Mouse (Mus musculus) urinary bladder, postnatal 36 days (tissue): ENCODE results near the gene Casz1.

ENCODE experiments used
- DNase-seq, 2 experiments: peaks; one replicate each; pipeline ENCODE4 v3.0.0; 2022; ENCODE audit warnings: low spot score in 2 of 2, mixed read lengths in 1 of 2

Casz1 gene

DNA sequence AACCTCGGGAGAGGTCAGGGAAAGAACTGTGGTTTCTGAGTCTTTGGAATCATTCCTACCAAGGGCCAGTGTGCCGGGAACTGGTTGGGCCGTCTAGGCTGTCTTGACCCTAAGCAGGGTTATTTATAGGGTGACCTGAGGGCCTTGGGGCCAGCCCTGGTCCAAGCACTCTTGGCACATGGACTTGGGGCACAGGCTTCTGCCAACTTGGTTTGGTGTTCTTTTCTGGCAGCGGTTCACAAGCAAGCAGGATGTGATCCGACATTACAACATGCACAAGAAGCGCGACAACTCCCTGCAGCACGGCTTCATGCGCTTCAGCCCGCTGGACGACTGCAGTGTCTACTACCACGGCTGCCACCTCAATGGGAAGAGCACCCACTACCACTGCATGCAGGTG is 132.5 kb downstream of the Casz1 start:
- peak in 1 of 2 experiments; percentile 57 for DNase-seq

DNA sequence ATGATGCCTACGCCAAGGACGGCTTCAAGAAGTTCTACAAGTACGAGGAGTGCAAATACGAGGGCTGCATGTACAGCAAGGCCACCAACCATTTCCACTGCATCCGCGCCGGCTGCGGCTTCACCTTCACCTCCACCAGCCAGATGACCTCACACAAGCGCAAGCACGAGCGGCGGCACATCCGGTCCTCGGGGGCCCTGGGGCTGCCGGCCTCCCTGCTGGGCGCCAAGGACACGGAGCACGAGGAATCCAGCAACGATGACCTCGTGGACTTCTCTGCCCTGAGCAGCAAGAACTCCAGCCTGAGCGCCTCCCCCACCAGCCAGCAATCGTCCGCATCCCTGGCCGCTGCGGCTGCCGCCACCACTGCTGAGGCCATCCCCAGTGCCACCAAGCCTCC is 134.3 kb downstream of the Casz1 start:
- no peak for DNase-seq

DNA sequence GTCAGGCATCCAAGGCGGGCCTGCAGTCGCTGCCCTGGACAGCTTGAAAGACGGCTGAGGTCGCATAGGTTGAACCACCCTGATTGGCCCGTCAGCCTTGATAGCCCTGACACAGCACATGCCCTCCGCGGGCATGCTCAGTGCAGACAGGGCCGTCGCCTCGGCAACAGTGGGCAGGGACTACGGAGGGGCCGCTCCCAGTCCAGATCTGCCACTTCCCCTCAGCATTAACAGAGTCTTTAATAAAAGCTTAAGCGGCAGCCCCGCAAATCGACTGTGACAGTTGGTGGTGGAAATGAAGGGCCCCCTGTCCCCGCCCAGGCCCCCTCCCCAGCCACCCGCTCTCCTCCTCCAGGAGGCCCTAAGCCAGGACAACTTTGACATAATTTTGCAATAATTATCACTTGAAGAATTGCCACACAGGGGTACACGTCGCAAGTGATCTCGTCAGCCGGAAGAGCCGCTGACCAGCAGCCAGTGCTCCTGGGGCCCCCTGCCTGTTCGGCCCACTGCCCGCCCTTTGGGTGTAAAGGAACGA is 136.5 kb downstream of the Casz1 start:
- DNase-seq: peak; percentile 70 to 77

- no peak for DNase-seq
Observed at GRCm38 (mm10) chr4:148941321-148941720, 137.1 kb downstream of the Casz1 start.

- no peak for DNase-seq
Observed at GRCm38 (mm10) chr4:148943099-148943498, 138.9 kb downstream of the Casz1 start.

DNA sequence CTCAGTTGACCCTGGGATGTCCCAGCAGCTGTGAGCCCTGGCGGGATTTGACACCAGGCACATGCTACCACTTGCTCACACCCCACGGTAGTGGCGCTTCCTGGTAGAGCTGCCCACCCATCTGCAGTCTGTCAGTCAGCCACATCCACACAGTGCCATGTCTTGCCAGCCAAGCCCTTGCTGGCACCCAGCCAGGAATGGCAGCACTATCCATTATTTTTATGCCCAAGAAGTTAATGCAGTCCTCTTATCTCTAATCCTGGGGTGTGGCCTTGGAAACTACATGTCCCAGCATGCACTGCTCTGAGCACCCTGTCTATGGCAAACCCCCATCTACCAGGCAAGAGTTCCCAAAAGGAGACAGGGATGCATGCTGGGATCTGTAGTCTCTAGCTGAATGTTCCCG is 141.2 kb downstream of the Casz1 start:
- DNase-seq: peak in 1 of 2 experiments; percentile 32

GRCm38 (mm10) chr4:148946071-148946470 is 141.8 kb downstream of the Casz1 start:
- no peak for DNase-seq

GRCm38 (mm10) chr4:148947833-148948388 is 143.7 kb downstream of the Casz1 start:
- DNase-seq: peak; percentile 77 to 78

- DNase-seq: no peak
Observed at GRCm38 (mm10) chr4:148950487-148950886, 146.3 kb downstream of the Casz1 start.

DNA sequence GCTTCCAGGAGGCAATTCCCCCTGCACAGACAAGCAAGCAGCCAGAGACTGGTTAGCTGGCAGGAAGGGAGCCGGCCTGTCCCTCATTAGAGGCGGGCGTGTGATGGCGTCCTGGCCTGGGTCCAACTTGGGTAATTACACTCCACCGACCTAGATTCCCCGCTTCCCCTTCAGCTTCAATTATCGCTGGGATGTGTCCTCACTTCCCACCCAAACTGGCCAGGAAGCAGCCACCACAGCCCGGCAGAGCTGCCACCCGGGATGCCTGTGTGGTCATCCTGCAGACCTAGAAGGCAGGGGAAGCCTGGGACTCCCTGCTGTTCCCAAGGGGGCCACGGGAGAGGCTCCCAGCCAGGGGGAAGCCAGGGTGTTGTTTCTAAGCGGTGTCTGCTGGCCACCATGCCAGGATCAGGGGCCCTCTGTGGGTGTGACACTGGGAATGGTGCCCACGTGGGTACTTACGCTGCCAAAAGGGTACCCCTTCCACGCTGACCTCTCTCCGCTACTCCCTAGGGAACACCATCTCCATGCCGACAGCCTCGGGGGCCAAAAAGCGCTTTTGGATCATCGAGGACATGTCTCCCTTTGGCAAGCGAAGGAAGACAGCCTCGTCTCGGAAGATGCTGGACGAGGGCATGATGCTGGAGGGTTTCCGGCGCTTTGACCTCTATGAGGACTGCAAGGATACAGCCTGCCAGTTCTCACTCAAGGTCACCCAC is 146.9 kb downstream of the Casz1 start:
- DNase-seq: no peak

GRCm38 (mm10) chr4:148951821-148952291 is 147.6 kb downstream of the Casz1 start:
- DNase-seq: no peak

GRCm38 (mm10) chr4:148952328-148953222 is 148.3 kb downstream of the Casz1 start:
- DNase-seq: no peak

GRCm38 (mm10) chr4:148955131-148955813 is 151.0 kb downstream of the Casz1 start:
- DNase-seq: peak in 1 of 2 experiments; percentile 75

DNA sequence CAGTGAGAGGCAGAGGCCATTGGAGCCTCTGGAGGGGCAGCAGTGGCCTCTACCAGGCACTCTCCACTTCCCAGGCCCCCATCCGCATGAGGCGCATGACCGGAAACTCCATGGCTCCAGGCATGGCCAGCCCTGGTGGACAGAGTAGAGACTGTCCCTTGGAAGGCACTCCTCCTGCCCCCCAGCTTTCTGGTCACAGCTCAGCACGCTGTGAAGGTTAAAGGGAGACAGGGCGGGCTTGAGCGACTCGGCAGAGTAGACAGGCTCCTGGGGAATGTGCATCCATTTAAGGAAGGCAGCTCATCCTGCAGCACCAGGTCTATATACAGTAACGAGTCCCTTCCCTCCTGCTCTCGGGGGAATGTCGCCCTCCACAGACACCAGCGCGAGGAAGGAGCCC is 155.8 kb downstream of the Casz1 start:
- no peak for DNase-seq

GRCm38 (mm10) chr4:148961081-148961480 is 156.9 kb downstream of the Casz1 start:
- DNase-seq: no peak

DNA sequence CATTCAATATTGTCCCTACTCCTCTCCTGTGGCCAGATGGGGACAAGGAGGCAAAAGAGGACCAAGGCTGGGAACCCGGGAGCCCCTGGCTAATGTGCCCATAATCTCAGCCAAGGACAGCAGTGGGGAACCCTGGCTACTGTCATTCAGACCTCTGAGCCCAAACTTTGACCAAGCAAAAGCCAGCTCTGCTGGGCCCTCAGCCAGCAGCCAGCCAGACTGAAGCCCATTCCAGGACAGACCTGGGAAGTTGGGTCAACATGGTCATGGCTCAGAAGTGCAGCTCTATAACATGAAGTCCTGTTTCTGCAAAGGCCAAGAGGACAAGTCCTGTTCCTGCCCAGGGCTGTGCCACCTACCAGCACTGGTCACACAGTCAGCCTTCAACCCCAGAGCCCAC is 157.9 kb downstream of the Casz1 start:
- DNase-seq: no peak

DNA sequence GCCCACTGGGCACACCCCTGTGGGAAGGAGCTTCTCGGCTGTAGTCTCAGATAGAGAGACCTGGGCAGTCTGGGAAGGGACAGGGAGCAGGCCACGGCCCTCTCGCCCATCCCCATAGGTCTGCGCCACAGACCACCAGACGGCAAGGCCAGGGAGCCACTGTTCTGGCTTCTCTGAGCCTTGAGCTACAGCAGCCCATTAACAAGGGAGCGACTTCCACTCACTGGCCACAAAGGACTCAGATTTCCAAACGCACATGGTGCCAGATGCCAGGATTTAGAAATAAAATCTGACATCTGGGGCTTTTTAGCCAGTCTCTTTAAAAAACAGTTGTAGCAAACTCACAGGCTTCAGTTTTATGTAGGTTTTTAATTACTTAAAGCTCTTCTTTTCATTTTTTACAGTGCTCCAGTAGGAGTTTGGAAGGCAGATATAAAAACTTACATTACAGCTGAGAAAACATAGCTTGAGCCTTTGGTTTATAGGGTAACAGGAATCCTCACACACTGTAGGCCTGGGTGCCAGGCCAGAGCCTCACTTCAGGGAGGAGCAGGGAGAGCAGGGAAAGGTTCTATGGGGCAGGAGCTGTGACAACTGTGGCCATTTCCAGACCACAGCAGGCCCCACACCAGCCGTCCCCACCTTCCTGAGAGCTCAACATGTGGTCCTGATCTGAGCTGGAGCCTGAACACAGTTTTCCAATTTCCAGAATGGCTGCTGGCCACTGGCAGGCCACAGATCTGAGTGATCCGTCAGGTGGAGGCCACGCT is 160.5 kb downstream of the Casz1 start:
- DNase-seq: no peak

- DNase-seq: no peak
Observed at GRCm38 (mm10) chr4:148966132-148966531, 161.9 kb downstream of the Casz1 start.

- no peak for DNase-seq
Observed at GRCm38 (mm10) chr4:148968859-148969258, 164.6 kb downstream of the Casz1 start.

- no peak for DNase-seq
Observed at GRCm38 (mm10) chr4:148969610-148970009, 165.4 kb downstream of the Casz1 start.

- DNase-seq: no peak
Observed at GRCm38 (mm10) chr4:148970742-148971141, 166.5 kb downstream of the Casz1 start.
